Mouse (Mus musculus) neutrophil, adult 83 days (primary cell): Measurements from ENCODE around the gene 1700028K03Rik. TPM values are rescaled to one million over a fixed set of nuclear protein-coding genes. Genes with fewer than 3 reads are reported as not detected.

Source experiments
- total RNA-seq, 2 experiments: library from RNA; stranded (reverse); gene quantifications; one replicate each; pipeline ENCODE4 v1.2.4; 2023

1700028K03Rik gene
- not detected for total RNA-seq

GRCm38 (mm10) chr5:107534581-107534980 lies at the start of gene 1700028K03Rik:
1700028K03Rik (plus strand) TSS chr5:107534709.

GRCm38 (mm10) chr5:107507321-107507720 lies 27.2 kb upstream of the 1700028K03Rik start, which contains the start of gene Gm42669:
Gm42669 (plus strand) TSS chr5:107507621.

GRCm38 (mm10) chr5:107597301-107598077 lies 63.0 kb downstream of the 1700028K03Rik start, which contains the start of the genes Rpap2 and Glmn:
Rpap2 (plus strand) TSS chr5:107597373.
Glmn (minus strand) TSS chr5:107597888.

Other genes with a start within 250 kb of the 1700028K03Rik start
- 1 to 10 TPM; 1.9 to 2.4 TPM for gene Tgfbr3, start 245.1 kb upstream of the 1700028K03Rik start, total RNA-seq
- under 1 TPM; 0.15 to 0.26 TPM for gene Brdt, start 203.6 kb upstream of the 1700028K03Rik start, total RNA-seq
- not detected for gene Ephx4, start 132.0 kb upstream of the 1700028K03Rik start, total RNA-seq
- not detected for gene Lpcat2b, start 103.2 kb upstream of the 1700028K03Rik start, total RNA-seq
- gene Btbd8, start 96.7 kb upstream of the 1700028K03Rik start, total RNA-seq = 1 to 10 TPM; 2.7 to 5.4 TPM
- gene Gm42669, start 27.1 kb upstream of the 1700028K03Rik start, total RNA-seq = not detected
- gene Rpap2, start 62.7 kb downstream of the 1700028K03Rik start, total RNA-seq = 1 to 10 TPM; 5.9 to 6.9 TPM
- 1 to 10 TPM; 2.3 to 4.0 TPM for gene Glmn, start 63.2 kb downstream of the 1700028K03Rik start, total RNA-seq
- 10 to 100 TPM; 24.6 to 27.7 TPM for gene Gfi1, start 191.3 kb downstream of the 1700028K03Rik start, total RNA-seq